Mouse (Mus musculus) spleen, adult 2 months (tissue): ENCODE measurements around the gene Bpifb5.
A peak's percentile ranks its signal among the peaks of the same experiment; 100 is the strongest.

Experiments used
- CTCF ChIP-seq: fragments of 200-500 bp; IDR thresholded peaks from 2 replicates; pipeline ENCODE4 v1.5.1; 2011; ENCODE audit warnings: mild to moderate bottlenecking, inconsistent platforms; ENCODE audit not compliant: insufficient read depth, insufficient read length, insufficient replicate concordance; ENCODE audit errors: extremely low read depth
- POLR2A ChIP-seq: fragments of 200-500 bp; IDR thresholded peaks from 2 replicates; pipeline ENCODE4 v1.6.1; 2011; ENCODE audit warnings: low read depth, low read length, inconsistent platforms

DNA sequence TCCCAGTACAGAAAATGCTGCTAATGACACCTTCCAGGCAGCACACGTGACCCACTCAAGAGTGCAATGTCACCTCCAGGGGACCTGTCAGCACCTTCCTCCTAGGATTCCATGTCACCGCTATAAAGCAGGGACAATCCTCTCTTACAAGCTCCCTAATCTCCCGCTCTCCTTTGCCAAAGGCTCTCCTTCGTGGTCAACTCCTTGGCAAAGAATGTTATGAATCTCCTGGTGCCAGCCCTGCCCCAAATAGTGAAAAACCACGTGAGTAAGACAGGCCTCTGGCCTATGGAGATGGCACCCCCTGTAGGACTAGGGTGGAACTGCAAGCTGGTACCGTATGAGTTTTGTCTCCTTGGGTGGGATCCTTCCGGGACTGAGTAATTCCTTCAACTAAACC lies 16.6 kb upstream of the Bpifb5 start:
- TF ChIP-seq POLR2A (no peak), CTCF (peak; percentile 9; the same call in 1 of the 2 replicates)
